Mouse (Mus musculus): ENCODE results near the gene Slc25a1. TPM values are rescaled to one million over a fixed set of nuclear protein-coding genes. Genes with fewer than 3 reads are reported as not detected.

The Slc25a1 gene
- total and polyA plus RNA-seq, 3 experiments, result 113 to 141 (median 134) TPM

DNA sequence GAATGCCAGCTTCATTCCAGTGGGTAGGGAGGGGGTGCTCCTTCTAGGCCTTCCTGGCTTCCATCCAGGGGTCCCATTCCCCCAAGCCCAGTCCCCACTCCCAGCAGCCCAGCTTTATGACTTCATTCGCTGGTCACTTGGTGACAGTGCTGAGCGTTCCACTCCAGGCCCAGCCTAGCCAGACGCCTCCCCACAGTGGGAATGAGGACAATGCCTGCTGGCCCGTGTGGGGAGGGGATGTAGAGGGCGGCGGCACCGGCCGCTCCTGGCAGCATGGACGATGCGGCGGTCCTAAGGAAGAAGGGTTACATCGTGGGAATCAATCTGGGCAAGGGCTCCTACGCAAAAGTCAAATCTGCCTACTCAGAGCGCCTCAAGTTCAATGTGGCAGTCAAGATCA lies 29.6 kb downstream of the Slc25a1 start, which contains the start of the genes Dgcr2 and Tssk2:
Dgcr2 (minus strand) TSS at position 101 of the 400 bp plus-strand sequence.
Tssk2 (plus strand) TSS at position 176 of the 400 bp plus-strand sequence.
- no peak within 1 kb of the TSS for H3K27ac ChIP-seq (ENCODE audit: insufficient read depth, low read depth)
- H3K4me2 ChIP-seq (ENCODE audit: insufficient read depth, low read depth, poor library complexity, severe bottlenecking), result no peak within 1 kb of the TSS
- H3K36me3 ChIP-seq (replicated peaks in 1 of 2; ENCODE audit: control insufficient read depth in 1 of 2, insufficient read depth in 1 of 2, low read length in 1 of 2), result peaks cover 46 to 60% of the 10 kb centered on the region in 2 experiments
- no peak for DNase-seq (ENCODE audit: extremely low read depth)
- in situ Hi-C loops (cut with MboI; ENCODE audit: low pct_ligation_motif_present, low pct_unique_long_range_greater_than_20kb, low sequenced_read_pairs) (no loop called here), dilution Hi-C loops (cut with MboI; ENCODE audit: extremely low pct_ligation_motif_present, extremely low pct_unique_long_range_greater_than_20kb, low sequenced_read_pairs) (no loop called here)
- no peaks in the 10 kb centered on the region for H3K27me3 ChIP-seq (replicated peaks)
- H3K9me3 ChIP-seq (replicated peaks; ENCODE audit: low read length), result no peaks in the 10 kb centered on the region
- H3K9ac ChIP-seq (ENCODE audit: insufficient read depth, low read depth), result no peak within 1 kb of the TSS
- no peak within 1 kb of the TSS for H3K4me3 ChIP-seq (replicated peaks in 1 of 3; ENCODE audit: low read depth in 2 of 3, low read length in 2 of 3, poor library complexity in 1 of 3)
- H3K79me2 ChIP-seq (replicated peaks; ENCODE audit: control insufficient read depth, extremely low read depth, insufficient read depth, poor library complexity, severe bottlenecking), result no peaks in the 10 kb centered on the region
- no peak for TF ChIP-seq EP300 (IDR thresholded peaks at IDR 0.05; ENCODE audit: low read length)
- TF ChIP-seq JUN (IDR thresholded peaks at IDR 0.05; ENCODE audit: insufficient read depth, low read depth, low read length), result no peak
- TF ChIP-seq NELFE (IDR thresholded peaks at IDR 0.05; ENCODE audit: low read depth, low read length), result no peak
- TF ChIP-seq ELF1 (IDR thresholded peaks at IDR 0.05; ENCODE audit: low read depth, low read length), result no peak
- TF ChIP-seq IRF4 (IDR thresholded peaks at IDR 0.05; ENCODE audit: low read depth, low read length), result no peak
- TF ChIP-seq E2F4 (IDR thresholded peaks at IDR 0.05; ENCODE audit: insufficient replicate concordance, low read depth, low read length), result no peak
- no peak for TF ChIP-seq ZNF384 (IDR thresholded peaks at IDR 0.05; ENCODE audit: low read depth, low read length)
- TF ChIP-seq SMC3 (IDR thresholded peaks at IDR 0.05; ENCODE audit: low read depth, low read length), result no peak
- no peak for TF ChIP-seq CTCF (conservative IDR thresholded peaks at IDR 0.05 in 1 of 2, IDR thresholded peaks at IDR 0.05 in 1 of 2; ENCODE audit: low read depth in 2 of 2, low read length in 2 of 2)
- TF ChIP-seq PAX5 (IDR thresholded peaks at IDR 0.05; ENCODE audit: low read length), result no peak
- TF ChIP-seq CHD1 (IDR thresholded peaks at IDR 0.05; ENCODE audit: low read depth, low read length), result no peak
- TF ChIP-seq NRF1 (IDR thresholded peaks at IDR 0.05; ENCODE audit: low read depth, low read length), result no peak
- TF ChIP-seq ZMIZ1 (IDR thresholded peaks at IDR 0.05; ENCODE audit: low read depth, low read length), result no peak
- no peak for TF ChIP-seq MEF2A (IDR thresholded peaks at IDR 0.05; ENCODE audit: borderline replicate concordance, low read depth, low read length)
- no peak for TF ChIP-seq KAT2A (IDR thresholded peaks at IDR 0.05; ENCODE audit: insufficient replicate concordance, low read length)
- no peaks in the 10 kb centered on the region for H3K4me1 ChIP-seq (ENCODE audit: control insufficient read depth in 1 of 2, insufficient read depth in 2 of 2)

DNA sequence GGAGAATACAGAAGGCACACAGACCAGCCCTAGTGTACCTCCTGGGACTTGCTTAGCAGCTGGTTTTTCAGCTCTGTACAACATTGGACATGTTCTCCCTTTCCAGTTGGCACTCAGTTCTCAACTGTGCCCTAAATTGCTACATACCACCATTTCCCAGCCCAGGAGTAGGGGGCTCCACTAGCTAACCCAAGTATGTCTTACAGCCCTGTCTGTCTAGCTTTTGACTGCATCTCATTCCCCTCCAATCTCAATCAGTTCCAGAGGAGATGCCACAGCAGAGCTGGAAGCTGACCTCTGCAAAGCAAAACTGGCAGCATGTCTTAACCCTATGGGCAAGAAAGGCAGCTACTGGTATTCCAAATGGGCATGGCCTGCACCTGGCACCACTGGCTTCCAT lies 31.9 kb downstream of the Slc25a1 start:
- no peak overlapping the region for H3K4me2 ChIP-seq (ENCODE audit: insufficient read depth, low read depth, poor library complexity, severe bottlenecking)
- in situ Hi-C loops (cut with MboI; ENCODE audit: low pct_ligation_motif_present, low pct_unique_long_range_greater_than_20kb, low sequenced_read_pairs), result no loop called here
- TF ChIP-seq MAFK (IDR thresholded peaks at IDR 0.05; ENCODE audit: insufficient replicate concordance, low read length) (no peak), JUND (conservative IDR thresholded peaks at IDR 0.05; ENCODE audit: low read depth, low read length) (no peak), GABPA (IDR thresholded peaks at IDR 0.05; ENCODE audit: insufficient replicate concordance, low read depth, low read length) (no peak), RAD21 (IDR thresholded peaks at IDR 0.05; ENCODE audit: low read depth, low read length) (no peak)
- H3K79me2 ChIP-seq (replicated peaks; ENCODE audit: control insufficient read depth, extremely low read depth, insufficient read depth, poor library complexity, severe bottlenecking), result 0 out of 2 replicates have a peak, but pooled peaks cover under 1% of the 10 kb centered on the region
- peaks cover 22 to 36% of the 10 kb centered on the region in 2 experiments for H3K36me3 ChIP-seq (replicated peaks in 1 of 2; ENCODE audit: control insufficient read depth in 1 of 2, insufficient read depth in 1 of 2, low read length in 1 of 2)
- H3K4me1 ChIP-seq (ENCODE audit: control insufficient read depth in 1 of 2, insufficient read depth in 2 of 2), result peaks cover 0 to 8% of the 10 kb centered on the region in 2 experiments; a peak in 2 of 4 replicates
- H3K9me3 ChIP-seq (replicated peaks; ENCODE audit: low read length), result no peaks in the 10 kb centered on the region
- no peaks in the 10 kb centered on the region for H3K27me3 ChIP-seq (replicated peaks)
- H3K4me3 ChIP-seq (replicated peaks in 1 of 3; ENCODE audit: low read depth in 2 of 3, low read length in 2 of 3, poor library complexity in 1 of 3), result no peak overlapping the region
- DNase-seq (ENCODE audit: extremely low read depth), result no peak
- no peak overlapping the region for H3K27ac ChIP-seq (ENCODE audit: insufficient read depth, low read depth)
- no peak overlapping the region for H3K9ac ChIP-seq (ENCODE audit: insufficient read depth, low read depth)
- dilution Hi-C loops (cut with MboI; ENCODE audit: extremely low pct_ligation_motif_present, extremely low pct_unique_long_range_greater_than_20kb, low sequenced_read_pairs), result no loop called here
